Mouse (Mus musculus) liver, adult 10 weeks (tissue): ENCODE data around the gene Gm5800. TPM values are rescaled to one million over a fixed set of nuclear protein-coding genes. Genes with fewer than 3 reads are reported as not detected.

ENCODE experiments used
- polyA plus RNA-seq: library from polyadenylated mRNA; stranded (reverse); fragments of 350-450 nt; fragmentation: Illumina TruSeq; extraction: RNeasy Lipid Tissue Mini Kit (QIAGEN cat#74804); gene quantifications from one replicate; pipeline ENCODE4 v1.2.3, GENCODE M21; 2014; ENCODE audit warnings: low read depth, low replicate concordance

Gene Gm5800
- not detected for polyA plus RNA-seq

DNA sequence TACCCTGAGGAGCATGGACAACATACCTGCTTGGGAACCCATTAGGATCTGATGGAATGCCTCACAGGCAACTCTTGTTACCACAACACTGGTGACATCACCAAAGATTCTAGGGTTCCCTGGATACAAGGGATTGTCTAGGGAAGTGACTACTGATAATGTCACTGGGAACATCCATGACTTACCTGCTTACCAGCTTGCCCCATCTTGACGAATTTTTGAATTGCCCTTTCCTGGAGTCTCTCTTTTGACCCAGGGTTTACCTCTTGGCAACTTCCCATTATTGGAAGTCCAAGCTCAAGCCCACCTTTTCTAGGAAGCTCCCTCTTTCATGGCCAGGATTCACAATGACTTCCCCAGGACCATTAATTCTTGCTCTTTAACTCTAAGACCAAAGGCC is at the start of gene Gm5800:
Gm5800 (minus strand) TSS at position 101 of the 400 bp plus-strand sequence.

DNA sequence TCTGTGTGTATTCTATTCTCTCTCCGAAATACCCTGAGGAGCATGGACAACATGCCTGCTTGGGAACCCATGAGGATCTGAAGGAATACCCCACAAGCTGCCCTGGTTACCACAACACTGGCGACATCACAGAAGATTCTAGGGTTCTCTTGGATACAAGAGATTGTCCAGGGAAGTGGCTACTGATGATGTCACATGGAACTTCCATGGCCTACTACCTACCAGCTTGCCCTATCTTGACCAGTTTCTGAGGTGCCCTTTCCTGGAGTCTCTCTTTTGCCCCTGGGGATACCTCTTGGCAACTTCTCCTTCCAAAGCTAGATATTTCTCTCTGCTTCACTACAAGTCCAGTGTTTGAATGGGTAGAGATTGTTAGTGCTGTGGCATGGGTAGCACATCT is 21.6 kb downstream of the Gm5800 start, which contains the start of gene Gm17079:
Gm17079 (minus strand) TSS at position 101 of the 400 bp plus-strand sequence.

Other genes with a start within 250 kb of the Gm5800 start
- gene Gm5622, start 164.4 kb downstream of the Gm5800 start, polyA plus RNA-seq, result not detected
- not detected for gene Gm17175, start 143.1 kb downstream of the Gm5800 start, polyA plus RNA-seq
- not detected for gene Gm17174, start 125.0 kb downstream of the Gm5800 start, polyA plus RNA-seq
- not detected for gene Gm17078, start 105.9 kb downstream of the Gm5800 start, polyA plus RNA-seq
- not detected for gene Gm4181, start 81.5 kb downstream of the Gm5800 start, polyA plus RNA-seq
- gene Gm17079, start 21.7 kb downstream of the Gm5800 start, polyA plus RNA-seq, result not detected
- gene Ang4, start 56.4 kb upstream of the Gm5800 start, polyA plus RNA-seq, result not detected
- not detected for gene AY358078, start 82.9 kb upstream of the Gm5800 start, polyA plus RNA-seq
- not detected for gene Ear6, start 136.5 kb upstream of the Gm5800 start, polyA plus RNA-seq
- 4.6 TPM for gene Mettl17, start 167.7 kb upstream of the Gm5800 start, polyA plus RNA-seq
- gene Slc39a2, start 175.7 kb upstream of the Gm5800 start, polyA plus RNA-seq, result 0.77 TPM
- 2,741 TPM for gene Ndrg2, start 197.0 kb upstream of the Gm5800 start, polyA plus RNA-seq
- gene Tppp2, start 201.2 kb upstream of the Gm5800 start, polyA plus RNA-seq, result not detected
- not detected for gene Rnase13, start 205.6 kb upstream of the Gm5800 start, polyA plus RNA-seq